Mouse (Mus musculus): ENCODE results near the gene Evpl. TPM values are rescaled to one million over a fixed set of nuclear protein-coding genes. Genes with fewer than 3 reads are reported as not detected.

The Evpl gene
- polyA plus RNA-seq, 1 experiment = 0.01 TPM

DNA sequence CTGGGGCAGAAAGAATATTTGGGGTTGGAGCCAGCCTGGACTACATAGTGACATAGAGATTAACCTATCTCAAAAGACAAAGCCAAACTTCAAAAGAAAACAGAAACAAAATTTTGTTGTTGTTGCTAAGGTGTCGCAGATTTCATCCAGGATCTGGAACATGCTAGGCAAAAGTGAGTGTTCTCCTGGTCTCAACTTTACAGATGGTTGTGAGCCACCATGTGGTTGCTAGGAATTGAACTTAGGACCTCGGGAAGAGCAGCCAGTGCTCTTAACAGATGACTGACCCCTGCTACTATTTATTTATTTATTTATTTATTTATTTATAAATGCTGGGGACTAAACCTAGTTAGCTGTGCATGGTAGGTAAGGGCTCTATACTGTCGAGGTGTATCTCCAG, 41.5 kb downstream of the Evpl start:
- Histone ChIP-seq H3K36me3 (ENCODE audit: control insufficient read depth) (peaks cover 6% of the 10 kb centered on the region), H3K9me3 (ENCODE audit: control insufficient read depth, low read length) (no peaks in the 10 kb centered on the region), H3K27me3 (ENCODE audit: control insufficient read depth) (no peaks in the 10 kb centered on the region), H3K4me1 (ENCODE audit: control insufficient read depth) (peaks cover 46% of the 10 kb centered on the region), H3K4me3 (replicated peaks) (no peak overlapping the region)
- TF ChIP-seq GATA1 (IDR thresholded peaks at IDR 0.05; ENCODE audit: low read length) = no peak
- TF ChIP-seq TAL1 (IDR thresholded peaks at IDR 0.05; ENCODE audit: low read length) = no peak

DNA sequence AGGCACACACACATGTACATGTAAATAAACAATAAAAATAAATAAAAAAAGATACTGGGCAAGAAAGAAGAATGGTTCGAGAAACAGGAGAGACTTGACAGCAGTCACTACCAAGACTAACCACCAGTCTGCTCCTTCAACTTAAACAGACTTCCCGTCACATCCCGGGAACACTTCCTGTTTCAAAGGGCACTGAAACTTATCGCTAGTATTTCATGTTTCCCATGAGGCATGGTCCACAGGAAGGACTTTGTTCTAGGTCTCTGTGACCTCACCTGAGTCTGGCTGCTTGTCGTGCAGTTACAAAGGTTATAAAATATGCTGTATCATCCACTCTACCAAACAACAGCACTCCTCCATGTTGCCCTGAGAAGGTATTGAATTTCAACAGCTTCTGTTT, 42.6 kb downstream of the Evpl start:
- H3K27me3 ChIP-seq (ENCODE audit: control insufficient read depth) = no peaks in the 10 kb centered on the region
- TF ChIP-seq TAL1 (IDR thresholded peaks at IDR 0.05; ENCODE audit: low read length) (no peak), GATA1 (IDR thresholded peaks at IDR 0.05; ENCODE audit: low read length) (no peak)
- H3K36me3 ChIP-seq (ENCODE audit: control insufficient read depth) = peaks cover 15% of the 10 kb centered on the region
- H3K9me3 ChIP-seq (ENCODE audit: control insufficient read depth, low read length) = no peaks in the 10 kb centered on the region
- no peak overlapping the region for H3K4me3 ChIP-seq (replicated peaks)
- H3K4me1 ChIP-seq (ENCODE audit: control insufficient read depth) = peaks cover 43% of the 10 kb centered on the region

DNA sequence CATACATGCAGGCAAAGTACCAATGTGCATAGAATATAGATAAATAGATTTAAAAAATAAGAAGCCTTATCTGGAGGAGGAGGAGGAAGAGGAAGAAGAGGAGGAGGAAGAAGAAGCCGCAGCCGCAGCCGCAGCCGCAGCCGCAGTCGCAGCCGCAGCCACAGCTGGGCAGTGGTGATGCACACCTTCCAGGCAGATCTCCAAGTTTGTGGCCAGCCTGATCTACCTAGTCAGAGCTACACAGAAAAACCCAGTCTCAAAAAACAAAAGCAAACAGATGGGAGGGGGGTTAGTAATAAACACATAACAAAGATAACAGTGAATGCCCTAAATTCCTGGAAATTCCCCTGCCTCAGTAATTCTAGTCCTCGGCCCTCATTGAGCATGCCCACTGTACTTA, 43.3 kb downstream of the Evpl start:
- Histone ChIP-seq H3K27me3 (ENCODE audit: control insufficient read depth) (no peaks in the 10 kb centered on the region), H3K4me3 (replicated peaks) (no peak overlapping the region), H3K4me1 (ENCODE audit: control insufficient read depth) (peaks cover 40% of the 10 kb centered on the region), H3K9me3 (ENCODE audit: control insufficient read depth, low read length) (no peaks in the 10 kb centered on the region), H3K36me3 (ENCODE audit: control insufficient read depth) (peaks cover 17% of the 10 kb centered on the region)
- no peak for TF ChIP-seq TAL1 (IDR thresholded peaks at IDR 0.05; ENCODE audit: low read length)
- no peak for TF ChIP-seq GATA1 (IDR thresholded peaks at IDR 0.05; ENCODE audit: low read length)

DNA sequence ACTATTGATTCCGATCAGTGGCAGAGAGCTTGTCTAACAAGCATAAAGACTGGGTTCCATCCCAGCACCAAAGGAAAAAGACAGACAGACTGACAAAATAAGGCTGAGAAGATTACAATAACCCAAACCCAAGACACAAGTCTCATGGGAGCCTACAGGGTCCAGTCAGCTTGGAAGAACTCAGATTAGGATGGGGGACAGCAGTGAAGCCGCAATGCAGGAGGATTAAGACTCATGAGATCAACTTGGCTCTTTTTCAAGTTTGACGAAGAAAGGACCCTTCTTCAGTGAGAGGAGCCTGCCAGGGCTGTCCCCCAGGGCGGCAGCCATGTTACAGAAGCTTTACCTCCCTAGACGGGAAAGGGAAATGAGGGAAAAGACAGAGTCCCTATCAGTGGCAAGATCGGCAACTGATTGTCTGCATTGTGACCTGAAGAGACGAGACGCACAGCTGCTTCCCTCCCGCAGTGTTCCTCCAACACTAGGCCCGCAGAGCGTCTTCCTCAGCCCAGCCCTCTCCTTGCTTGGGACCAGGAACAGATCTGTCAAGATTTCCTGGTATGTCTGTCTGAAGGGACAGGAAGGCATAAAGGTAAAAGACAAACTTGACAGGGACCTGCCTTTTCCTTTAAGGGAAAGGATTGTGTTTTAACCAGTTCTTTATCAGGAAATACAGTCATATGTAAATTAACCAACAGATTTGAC, 50.5 kb downstream of the Evpl start:
- Histone ChIP-seq H3K4me1 (ENCODE audit: control insufficient read depth) (peaks cover 6% of the 10 kb centered on the region), H3K4me3 (replicated peaks) (no peak overlapping the region), H3K27me3 (ENCODE audit: control insufficient read depth) (no peaks in the 10 kb centered on the region), H3K36me3 (ENCODE audit: control insufficient read depth) (peaks cover 59% of the 10 kb centered on the region), H3K9me3 (ENCODE audit: control insufficient read depth, low read length) (no peaks in the 10 kb centered on the region)
- no peak for TF ChIP-seq TAL1 (IDR thresholded peaks at IDR 0.05; ENCODE audit: low read length)
- TF ChIP-seq GATA1 (IDR thresholded peaks at IDR 0.05; ENCODE audit: low read length) = no peak

DNA sequence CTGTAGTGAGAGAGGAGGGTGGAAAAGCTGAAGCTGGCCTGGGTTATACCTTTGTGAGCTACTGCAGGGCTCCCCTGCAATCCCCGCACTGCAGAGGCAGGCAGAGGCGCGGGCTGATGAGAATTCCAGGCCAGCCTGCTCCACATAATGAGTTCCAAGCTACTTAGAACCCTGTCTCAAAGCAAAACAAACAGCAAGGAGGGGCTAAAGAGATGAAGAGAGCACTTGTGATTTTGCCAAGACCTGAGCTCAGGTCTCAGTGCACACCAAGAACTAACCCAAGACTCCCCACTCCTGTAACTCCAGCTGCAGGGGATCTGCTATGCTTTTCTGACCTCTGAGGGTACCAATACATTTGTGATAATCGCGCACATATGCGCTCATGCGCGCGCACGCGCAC, 51.5 kb downstream of the Evpl start:
- no peaks in the 10 kb centered on the region for H3K9me3 ChIP-seq (ENCODE audit: control insufficient read depth, low read length)
- no peak overlapping the region for H3K4me3 ChIP-seq (replicated peaks)
- no peak for TF ChIP-seq TAL1 (IDR thresholded peaks at IDR 0.05; ENCODE audit: low read length)
- TF ChIP-seq GATA1 (IDR thresholded peaks at IDR 0.05; ENCODE audit: low read length) = no peak
- H3K27me3 ChIP-seq (ENCODE audit: control insufficient read depth) = no peaks in the 10 kb centered on the region
- peaks cover 63% of the 10 kb centered on the region for H3K36me3 ChIP-seq (ENCODE audit: control insufficient read depth)
- H3K4me1 ChIP-seq (ENCODE audit: control insufficient read depth) = no peaks in the 10 kb centered on the region

DNA sequence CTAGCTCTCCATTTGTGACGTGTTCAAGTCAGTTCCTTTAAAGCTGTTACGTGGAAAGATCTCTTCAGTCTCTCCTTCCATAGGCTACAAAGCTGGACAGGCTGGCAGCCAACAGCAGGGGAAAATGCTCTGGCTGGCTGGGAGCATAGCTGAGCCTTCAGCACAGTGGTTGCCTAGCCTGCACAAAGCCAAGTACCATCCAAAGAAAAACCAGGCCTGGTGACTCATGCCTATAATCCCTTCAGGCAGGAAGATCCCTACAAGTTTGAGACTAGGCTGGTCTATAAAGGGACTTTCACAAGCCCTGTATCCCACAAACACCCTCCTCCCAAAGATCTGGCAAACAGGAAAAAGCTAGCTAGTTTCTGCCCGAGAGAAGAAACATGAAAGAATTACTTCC, 52.0 kb downstream of the Evpl start:
- Histone ChIP-seq H3K27me3 (ENCODE audit: control insufficient read depth) (no peaks in the 10 kb centered on the region), H3K4me3 (replicated peaks) (no peak overlapping the region), H3K36me3 (ENCODE audit: control insufficient read depth) (peaks cover 60% of the 10 kb centered on the region), H3K9me3 (ENCODE audit: control insufficient read depth, low read length) (no peaks in the 10 kb centered on the region), H3K4me1 (ENCODE audit: control insufficient read depth) (no peaks in the 10 kb centered on the region)
- TF ChIP-seq GATA1 (IDR thresholded peaks at IDR 0.05; ENCODE audit: low read length) (no peak), TAL1 (IDR thresholded peaks at IDR 0.05; ENCODE audit: low read length) (no peak)

DNA sequence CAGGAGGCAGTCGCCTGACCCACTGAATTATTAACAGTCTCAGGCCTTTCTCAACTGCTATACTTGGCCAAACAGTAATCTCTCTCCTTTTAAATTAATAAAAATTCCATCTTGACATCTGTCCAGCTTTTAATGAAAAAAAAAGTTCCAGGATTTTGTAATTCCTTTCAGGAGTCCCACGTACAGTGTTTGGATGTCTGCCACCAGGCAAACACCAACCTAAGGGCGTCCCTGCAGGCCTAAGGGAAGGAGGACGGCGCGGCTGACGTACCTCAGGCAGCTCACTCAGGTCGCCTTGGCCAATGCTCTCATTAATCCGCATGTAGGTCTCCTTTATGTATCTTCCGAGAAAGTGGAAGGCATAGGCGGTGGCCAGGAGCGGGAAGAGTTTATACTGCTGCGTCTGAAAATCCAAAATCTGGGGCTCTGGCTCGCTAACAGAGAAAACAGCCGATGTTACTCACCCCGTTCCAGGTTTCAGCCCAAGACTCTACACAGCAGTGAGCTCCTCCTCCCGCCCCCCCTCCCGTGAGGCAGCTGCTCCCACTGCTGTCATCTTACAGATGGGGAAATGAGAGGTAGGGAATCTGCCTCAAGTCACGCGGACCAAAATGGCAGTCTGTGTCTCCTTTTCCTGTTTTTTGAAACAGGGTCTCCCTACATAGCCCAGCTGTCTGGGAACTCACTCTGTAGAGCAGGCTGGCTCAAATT, 59.3 kb downstream of the Evpl start:
- Histone ChIP-seq H3K36me3 (ENCODE audit: control insufficient read depth) (peaks cover 76% of the 10 kb centered on the region), H3K4me3 (replicated peaks) (no peak overlapping the region), H3K4me1 (ENCODE audit: control insufficient read depth) (peaks cover 4% of the 10 kb centered on the region), H3K9me3 (ENCODE audit: control insufficient read depth, low read length) (no peaks in the 10 kb centered on the region), H3K27me3 (ENCODE audit: control insufficient read depth) (no peaks in the 10 kb centered on the region)
- no peak for TF ChIP-seq TAL1 (IDR thresholded peaks at IDR 0.05; ENCODE audit: low read length)
- no peak for TF ChIP-seq GATA1 (IDR thresholded peaks at IDR 0.05; ENCODE audit: low read length)

DNA sequence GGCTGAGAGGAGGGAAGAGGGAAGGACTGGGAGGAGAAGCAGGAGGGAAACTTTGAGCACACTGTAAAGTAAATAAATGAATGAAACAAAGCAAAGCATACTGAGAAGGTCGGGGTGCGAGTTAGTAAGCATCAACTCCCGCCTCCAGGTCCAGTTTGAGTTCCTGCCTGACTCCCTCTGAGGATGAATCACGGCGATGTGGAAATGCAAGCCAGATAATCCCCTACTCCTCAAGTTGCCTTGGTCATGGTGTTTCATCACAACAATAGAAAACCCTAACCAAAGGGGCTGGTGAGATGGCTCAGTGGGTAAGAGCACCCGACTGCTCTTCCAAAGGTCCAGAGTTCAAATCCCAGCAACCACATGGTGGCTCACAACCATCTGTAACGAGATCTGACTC, 61.9 kb downstream of the Evpl start:
- no peak overlapping the region for H3K4me3 ChIP-seq (replicated peaks)
- no peaks in the 10 kb centered on the region for H3K9me3 ChIP-seq (ENCODE audit: control insufficient read depth, low read length)
- peaks cover 4% of the 10 kb centered on the region for H3K4me1 ChIP-seq (ENCODE audit: control insufficient read depth)
- H3K36me3 ChIP-seq (ENCODE audit: control insufficient read depth) = peaks cover 75% of the 10 kb centered on the region
- no peak for TF ChIP-seq TAL1 (IDR thresholded peaks at IDR 0.05; ENCODE audit: low read length)
- TF ChIP-seq GATA1 (IDR thresholded peaks at IDR 0.05; ENCODE audit: low read length) = no peak
- no peaks in the 10 kb centered on the region for H3K27me3 ChIP-seq (ENCODE audit: control insufficient read depth)

DNA sequence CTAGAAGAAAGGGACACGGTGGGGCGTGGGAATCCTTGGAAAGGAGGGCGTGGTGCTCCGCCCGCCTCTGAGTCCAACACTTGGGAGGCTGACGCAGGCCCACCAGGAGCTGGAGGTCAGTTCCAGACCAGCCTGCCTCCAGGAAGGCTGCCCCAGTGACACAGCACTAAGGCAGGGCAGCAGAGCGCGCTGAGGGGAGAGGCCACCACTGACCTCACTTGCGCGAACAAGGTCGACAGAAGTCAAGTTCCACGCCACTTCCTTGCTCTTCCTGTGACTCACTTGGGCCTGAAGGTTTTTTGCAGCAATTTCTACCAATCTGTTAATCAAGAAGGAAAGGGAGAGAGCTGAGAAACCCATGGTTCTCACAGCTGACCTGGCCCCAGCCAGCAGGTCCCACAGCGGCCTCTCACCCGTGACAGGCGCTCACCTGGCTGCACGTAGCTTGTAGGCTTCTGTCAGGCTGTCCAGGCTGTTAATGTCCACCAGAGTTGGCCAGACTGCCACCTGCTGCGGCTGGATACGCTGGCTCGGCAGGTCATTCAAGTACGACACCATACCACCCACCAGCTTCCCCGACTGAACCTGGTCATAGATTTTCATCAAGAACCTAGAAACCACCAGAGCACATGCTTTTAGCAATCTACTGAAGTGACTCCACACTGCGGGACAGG, 63.0 kb downstream of the Evpl start:
- Histone ChIP-seq H3K9me3 (ENCODE audit: control insufficient read depth, low read length) (no peaks in the 10 kb centered on the region), H3K36me3 (ENCODE audit: control insufficient read depth) (peaks cover 65% of the 10 kb centered on the region), H3K4me3 (replicated peaks) (no peak overlapping the region), H3K27me3 (ENCODE audit: control insufficient read depth) (no peaks in the 10 kb centered on the region), H3K4me1 (ENCODE audit: control insufficient read depth) (peaks cover 4% of the 10 kb centered on the region)
- TF ChIP-seq GATA1 (IDR thresholded peaks at IDR 0.05; ENCODE audit: low read length) = no peak
- TF ChIP-seq TAL1 (IDR thresholded peaks at IDR 0.05; ENCODE audit: low read length) = no peak
